Mouse (Mus musculus) skeletal muscle tissue, adult 2 months (tissue): Measurements from ENCODE around the gene Sprr2k.
"Not testable (repeated sequence)": the region's sequence is repeated elsewhere in the genome, so short reads cannot be mapped to it uniquely, and the experiment has no call there.

Source experiments
- DNase-seq: peaks from one replicate; pipeline ENCODE4 v3.0.0-alpha.2; 2012; ENCODE audit warnings: low read depth, low spot score

The Sprr2k gene

DNA sequence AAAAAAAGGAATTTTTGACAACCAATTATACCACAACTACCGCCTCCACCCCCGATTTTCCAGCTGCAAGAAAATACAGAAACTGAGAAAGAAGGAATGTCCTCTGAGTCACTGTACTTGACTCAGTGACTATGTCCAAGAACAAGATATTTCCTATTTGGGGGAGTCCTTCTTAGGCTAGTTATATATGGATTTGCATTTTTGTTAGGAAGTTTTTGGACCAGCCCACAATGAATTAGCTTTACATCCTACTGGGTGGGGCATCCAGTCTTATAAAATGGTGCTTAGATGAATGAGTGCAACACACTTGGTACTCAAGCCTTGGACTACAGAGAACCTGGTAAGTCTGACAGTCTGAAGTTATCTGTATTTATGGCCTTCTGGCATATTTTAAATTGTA is at the start of gene Sprr2k:
TSS of gene Sprr2k (plus strand) at position 301 of the 400 bp plus-strand sequence.
- no peak for DNase-seq

DNA sequence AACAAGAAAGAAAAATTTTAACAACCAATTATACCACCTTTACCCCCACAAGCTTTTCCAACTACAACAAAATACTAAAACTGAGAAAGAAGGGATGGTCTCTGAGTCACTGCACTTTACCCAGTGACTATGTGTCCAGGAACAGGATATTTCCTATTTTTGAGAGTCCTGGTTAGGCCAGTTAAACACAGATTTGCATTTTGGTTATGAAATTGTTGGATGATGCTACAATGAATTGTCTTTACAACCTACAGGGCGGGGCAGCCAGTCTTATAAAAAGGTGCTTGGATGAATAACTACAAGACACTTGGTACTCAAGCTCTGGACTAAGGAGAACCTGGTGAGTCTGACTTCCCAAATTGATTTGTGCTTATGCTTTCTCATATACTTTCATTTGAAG is 47.0 kb upstream of the Sprr2k start, which contains the start of gene Sprr2h:
TSS of gene Sprr2h (plus strand) at position 301 of the 400 bp plus-strand sequence.
- DNase-seq: no peak

DNA sequence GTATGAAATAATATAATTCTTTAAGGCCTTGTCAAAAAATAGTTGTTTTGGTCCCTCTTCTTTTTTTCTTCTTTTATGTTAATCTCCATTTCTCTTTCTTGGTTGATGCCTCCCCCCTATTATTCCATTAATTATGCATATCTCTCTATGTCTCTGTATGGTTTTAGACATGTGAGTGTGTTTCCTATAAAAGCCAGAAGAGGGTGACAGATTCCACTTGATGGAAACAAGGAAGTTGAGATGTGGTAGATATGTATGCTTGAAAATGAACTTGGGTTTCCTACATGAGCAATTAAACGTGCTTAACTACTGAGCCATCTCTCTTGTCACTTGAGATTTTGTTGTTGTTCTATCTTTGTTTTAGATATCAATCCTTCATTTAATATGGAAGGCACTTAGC is 38.1 kb upstream of the Sprr2k start:
- DNase-seq: no peak

DNA sequence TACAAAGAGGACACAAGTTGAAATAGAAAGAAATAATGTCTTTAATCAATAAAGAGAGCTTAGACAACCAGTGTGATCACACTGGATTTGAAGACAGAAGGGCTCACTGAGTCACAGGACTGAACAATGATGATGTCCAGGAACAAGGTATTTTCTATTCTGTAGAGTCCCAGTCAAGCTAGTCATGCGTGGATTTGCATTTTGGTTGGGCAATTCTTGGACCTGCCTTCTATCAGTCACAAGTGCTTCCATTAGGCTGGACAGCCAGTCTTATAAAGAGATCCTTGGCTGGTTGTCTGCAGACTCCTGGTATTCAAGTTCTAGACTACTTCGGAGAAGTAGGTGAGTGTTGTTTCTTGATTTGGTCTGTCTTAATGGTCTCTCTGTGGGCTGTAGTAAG is 24.7 kb upstream of the Sprr2k start, which contains the start of gene Sprr2i:
TSS of gene Sprr2i (plus strand) at position 301 of the 400 bp plus-strand sequence.
- no peak for DNase-seq

DNA sequence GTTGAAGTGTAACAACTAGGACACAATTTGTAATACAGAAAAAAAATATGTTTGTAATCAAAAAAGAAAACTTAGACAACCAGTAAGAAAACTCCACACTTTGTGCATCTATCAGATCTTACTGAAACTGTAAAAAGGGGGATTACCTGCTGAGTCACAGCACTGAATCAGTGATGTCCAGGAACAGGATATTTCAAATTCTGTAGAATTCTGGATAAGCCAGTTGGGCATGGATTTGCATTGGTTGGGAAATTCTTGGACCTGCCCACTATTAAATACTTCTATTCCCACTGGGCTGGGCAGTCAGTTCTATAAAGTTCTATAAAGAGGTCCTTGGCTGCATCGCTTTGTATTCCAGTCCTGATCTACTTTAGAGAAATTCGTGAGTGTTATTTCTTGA is 14.6 kb upstream of the Sprr2k start, which contains the start of gene Sprr2j-ps:
TSS of gene Sprr2j-ps (plus strand) at position 301 of the 400 bp plus-strand sequence.
- DNase-seq: no peak

DNA sequence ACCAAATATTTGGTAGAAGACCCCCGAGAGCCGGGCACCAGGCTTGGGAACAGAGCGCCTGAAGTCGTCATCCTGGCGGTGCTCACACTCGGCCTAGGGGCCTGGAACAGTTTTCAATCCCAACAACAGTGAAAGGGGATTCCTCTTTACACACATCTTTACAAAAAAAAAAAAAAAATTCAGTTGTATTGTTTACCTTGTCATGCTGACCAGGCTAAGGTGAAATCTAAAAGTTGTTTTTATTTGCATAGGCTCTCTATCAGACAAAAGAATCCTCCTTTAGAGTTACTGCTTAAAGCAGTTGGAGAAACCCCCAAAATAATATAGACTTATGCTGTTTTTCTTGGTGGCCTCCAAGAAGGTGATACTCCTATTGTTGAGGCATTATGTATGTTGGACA is 3.1 kb upstream of the Sprr2k start, which contains the start of gene Gm9774:
TSS of gene Gm9774 (minus strand) at position 101 of the 400 bp plus-strand sequence.
- DNase-seq: no peak

DNA sequence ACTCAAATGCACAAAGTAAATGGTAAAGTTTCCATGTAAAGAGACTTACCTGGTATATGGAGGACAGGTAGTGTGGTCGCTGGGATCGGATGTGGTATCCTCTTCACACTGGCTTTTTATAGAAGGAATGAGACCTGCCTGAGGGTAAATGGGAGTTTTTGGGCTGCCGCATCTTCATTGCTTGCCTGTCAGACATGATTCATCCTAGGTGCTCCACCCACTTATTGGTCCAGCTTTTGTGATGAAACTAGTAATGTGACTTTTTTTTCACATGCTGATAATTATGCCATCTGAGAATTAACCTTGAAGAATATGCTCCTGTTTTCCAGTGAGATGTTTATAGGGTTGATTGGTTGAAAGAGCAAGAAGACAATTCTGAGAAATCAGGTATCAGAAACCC is 6.3 kb downstream of the Sprr2k start, which contains the start of gene Sprr1b:
TSS of gene Sprr1b (minus strand) at position 101 of the 400 bp plus-strand sequence.
- DNase-seq: no peak

DNA sequence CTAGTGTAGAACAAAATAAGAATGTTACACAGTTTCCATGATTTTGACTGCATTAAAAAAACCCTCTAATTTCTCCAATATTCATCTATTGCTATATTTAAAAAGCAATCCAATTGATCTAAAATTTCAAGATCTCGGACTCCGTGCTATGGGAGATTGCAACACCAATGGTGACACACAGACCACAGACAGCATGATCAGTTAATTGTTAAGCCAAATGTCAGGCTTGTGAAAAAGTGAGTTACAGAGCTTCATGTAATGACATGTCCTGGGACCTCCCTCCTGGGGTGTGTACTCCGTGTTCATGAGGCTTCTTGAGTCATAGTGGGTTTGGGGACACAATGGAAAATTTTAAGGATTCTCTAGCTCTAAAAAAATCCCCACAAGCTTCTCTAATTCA is 7.8 kb downstream of the Sprr2k start:
- no peak for DNase-seq

DNA sequence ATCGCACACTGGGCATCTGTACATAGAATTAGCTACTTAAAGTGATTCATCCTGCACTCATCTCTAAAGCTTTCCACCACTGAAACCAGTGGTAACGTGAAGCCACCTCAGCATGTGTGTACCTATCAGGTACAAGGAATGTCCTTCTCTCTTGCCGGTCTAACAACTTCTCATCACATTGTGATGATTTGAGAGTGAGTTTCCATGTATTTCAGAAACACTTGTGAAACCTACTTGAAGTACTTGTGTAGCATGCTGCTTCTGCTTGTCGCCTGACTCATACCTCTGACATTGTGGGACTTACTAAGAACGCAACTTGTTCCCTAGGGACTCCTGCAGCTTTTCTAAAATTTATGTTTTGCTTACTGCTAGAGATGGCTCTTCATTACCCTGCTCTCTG is 22.8 kb downstream of the Sprr2k start:
- no peak for DNase-seq

DNA sequence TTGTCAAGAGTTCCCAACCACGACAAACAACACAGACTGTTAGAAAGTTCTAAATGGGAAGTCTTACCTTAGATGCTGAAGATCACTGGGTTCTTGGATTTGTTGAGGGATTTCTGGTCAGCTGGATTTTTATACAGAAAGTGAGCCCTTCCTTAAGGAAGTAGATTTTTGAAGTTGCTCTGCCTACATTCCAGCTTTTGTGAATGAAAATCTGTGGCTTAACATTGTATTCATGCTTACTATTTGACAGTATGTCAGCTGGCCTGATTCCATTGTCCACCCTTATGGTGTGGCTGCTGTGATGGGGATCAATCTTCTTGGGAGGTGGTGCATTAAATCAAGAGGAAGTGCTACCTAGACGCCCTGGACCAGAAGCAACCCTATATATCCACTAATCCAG is 26.2 kb downstream of the Sprr2k start, which contains the start of gene Sprr3:
TSS of gene Sprr3 (minus strand) at position 101 of the 400 bp plus-strand sequence.
- DNase-seq: no peak

DNA sequence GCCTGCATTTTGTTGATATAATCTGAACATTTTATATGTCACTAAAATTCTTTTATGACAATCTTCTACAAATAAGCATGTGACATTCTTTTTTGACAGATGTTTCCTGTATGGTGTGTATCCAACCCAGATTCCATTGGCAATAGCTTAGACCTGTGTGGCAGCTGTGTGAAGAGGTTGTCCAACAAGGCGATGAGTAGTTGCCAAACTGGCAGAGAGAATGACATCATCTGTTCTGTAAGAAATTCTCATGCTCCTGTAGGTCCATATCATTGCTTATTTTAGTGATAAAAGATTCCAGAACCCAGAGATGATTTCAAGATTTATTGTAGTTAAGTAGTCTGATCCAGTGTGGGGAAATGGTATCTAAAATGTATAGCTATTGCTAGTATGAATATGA is 34.2 kb downstream of the Sprr2k start:
- DNase-seq: no peak

DNA sequence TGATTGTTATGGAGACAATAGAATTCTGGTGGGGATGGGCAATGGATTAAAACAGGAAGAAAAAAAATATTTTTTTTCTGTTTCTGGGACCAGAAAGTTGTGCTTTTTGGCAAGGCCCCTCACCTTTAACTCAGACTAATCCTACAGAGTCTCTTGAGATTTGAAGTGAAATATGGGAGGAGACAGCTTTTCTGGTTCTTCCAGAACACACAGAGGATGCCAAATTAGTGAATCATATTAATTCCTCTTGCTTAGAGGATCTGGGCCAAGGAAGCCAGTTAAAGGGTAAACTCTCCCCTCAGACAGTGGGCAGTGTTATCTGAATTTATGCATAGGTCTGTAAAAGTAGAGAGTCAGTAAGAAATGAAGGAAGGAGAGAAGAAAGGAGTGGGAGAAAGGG is 35.0 kb downstream of the Sprr2k start:
- DNase-seq: no peak

DNA sequence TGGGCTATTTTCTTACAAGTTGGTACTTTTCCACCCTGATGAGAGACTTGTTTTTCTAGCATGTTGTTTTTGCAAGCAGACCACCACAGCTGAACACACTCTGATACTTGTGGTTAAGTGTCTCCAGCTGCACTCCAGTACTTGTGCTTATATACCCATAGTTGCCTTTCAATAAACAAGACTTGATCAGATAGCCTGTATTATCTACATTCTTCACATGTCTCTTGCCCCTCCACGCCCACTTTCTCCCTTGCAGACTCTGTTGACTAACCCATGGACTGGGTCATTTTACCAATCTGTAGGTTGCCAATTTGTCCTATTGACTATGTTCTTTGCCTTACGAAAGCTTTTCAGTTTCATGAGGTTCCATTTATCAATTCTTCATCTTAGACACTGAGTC is 37.7 kb downstream of the Sprr2k start:
- DNase-seq: no peak

DNA sequence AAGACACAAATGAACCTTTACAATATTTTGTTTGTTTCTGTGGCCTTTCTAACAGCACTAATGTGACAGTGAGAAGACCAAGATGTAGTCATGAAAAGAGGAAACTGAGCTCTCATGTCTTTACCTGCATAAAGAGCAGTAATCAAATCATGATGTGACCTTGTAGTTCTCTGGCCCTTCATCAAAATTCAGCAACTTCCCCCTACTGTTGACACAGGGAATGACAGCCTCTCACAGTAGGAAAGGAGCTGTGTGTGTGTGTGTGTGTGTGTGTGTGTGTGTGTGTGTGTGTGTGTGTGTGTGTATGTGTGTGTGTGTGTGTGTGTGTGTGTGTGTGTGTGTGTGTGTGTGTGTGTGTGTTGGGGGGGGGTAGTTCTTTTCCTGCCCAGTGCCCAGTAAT is 48.9 kb downstream of the Sprr2k start:
- DNase-seq: not testable (repeated sequence)
